Mouse (Mus musculus) erythroblast, embryonic 14.5 days (primary cell): ENCODE measurements around the gene Pxk.

ENCODE experiments used
- GATA1 ChIP-seq: IDR thresholded peaks from 2 replicates; pipeline ENCODE4 v1.6.1; 2012; ENCODE audit warnings: low read length, inconsistent platforms, mixed read lengths
- TAL1 ChIP-seq: IDR thresholded peaks from 3 replicates; pipeline ENCODE4 v1.6.1; 2012; ENCODE audit warnings: low read length, inconsistent platforms, mixed read lengths

- no peak for TF ChIP-seq GATA1
- TF ChIP-seq TAL1: no peak
Observed at GRCm38 (mm10) chr14:8114756-8115155, 16.7 kb downstream of the Pxk start.
